Mouse (Mus musculus) left cerebral cortex, adult 8-10 months (tissue): ENCODE measurements around the gene Pip5k1c. TPM values are rescaled to one million over a fixed set of nuclear protein-coding genes. Genes with fewer than 3 reads are reported as not detected.

ENCODE experiments used
- DNase-seq, 2 experiments: peaks; one replicate each; pipeline ENCODE4 v3.0.0; 2022; ENCODE audit warnings: low spot score in 2 of 2
- total RNA-seq, 4 experiments: library from RNA; stranded (reverse); gene quantifications; 2 replicates each; pipeline ENCODE4 v1.2.4; 2022

Pip5k1c gene
- total RNA-seq, 4 experiments from 2014 or later = 355 to 367 (median 361) TPM

DNA sequence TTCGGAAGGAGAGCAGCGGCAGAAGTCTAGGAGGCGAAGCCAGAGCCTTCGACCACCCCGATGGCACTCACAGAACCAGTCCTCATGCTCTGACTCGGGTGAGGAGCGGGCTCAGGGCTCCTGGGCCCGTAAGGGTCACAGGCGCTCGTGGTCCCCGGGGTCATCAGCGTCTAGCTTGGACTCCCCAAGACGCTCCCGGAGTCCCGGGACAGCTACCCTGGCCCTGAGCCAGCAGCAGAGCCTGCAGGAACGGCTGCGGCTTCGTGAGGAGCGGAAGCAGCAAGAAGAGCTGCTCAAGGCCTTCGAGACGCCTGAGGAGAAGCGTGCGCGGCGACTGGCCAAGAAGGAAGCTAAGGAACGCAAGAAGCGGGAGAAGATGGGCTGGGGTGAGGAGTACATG lies 29.7 kb downstream of the Pip5k1c start:
- DNase-seq = no peak

DNA sequence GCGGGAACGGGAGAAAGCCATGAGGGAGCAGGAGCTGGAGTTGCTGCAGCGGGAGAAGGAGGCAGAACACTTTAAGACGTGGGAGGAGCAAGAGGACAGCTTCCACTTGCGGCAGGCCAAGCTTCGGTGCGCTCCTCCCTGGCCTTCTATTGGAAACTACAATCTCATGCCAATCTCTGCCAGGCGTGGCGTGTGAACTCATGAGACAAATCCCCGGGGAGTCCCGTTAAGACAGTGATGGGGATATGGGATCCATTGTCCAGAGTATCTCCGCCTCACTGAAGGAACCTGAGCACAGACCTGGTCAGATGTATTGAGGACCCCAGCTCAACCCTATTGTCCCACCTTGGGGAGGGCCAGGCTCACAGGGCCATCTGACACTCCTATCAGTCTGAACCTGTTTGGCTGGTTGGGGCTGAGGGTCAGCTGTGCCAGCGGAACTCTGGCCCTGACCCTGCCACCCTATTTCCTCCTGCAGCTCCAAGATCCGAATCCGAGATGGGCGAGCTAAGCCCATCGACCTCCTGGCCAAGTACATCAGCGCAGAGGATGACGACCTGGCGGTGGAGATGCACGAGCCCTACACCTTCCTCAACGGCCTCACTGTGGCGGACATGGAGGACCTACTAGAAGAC lies 30.5 kb downstream of the Pip5k1c start:
- no peak for DNase-seq

DNA sequence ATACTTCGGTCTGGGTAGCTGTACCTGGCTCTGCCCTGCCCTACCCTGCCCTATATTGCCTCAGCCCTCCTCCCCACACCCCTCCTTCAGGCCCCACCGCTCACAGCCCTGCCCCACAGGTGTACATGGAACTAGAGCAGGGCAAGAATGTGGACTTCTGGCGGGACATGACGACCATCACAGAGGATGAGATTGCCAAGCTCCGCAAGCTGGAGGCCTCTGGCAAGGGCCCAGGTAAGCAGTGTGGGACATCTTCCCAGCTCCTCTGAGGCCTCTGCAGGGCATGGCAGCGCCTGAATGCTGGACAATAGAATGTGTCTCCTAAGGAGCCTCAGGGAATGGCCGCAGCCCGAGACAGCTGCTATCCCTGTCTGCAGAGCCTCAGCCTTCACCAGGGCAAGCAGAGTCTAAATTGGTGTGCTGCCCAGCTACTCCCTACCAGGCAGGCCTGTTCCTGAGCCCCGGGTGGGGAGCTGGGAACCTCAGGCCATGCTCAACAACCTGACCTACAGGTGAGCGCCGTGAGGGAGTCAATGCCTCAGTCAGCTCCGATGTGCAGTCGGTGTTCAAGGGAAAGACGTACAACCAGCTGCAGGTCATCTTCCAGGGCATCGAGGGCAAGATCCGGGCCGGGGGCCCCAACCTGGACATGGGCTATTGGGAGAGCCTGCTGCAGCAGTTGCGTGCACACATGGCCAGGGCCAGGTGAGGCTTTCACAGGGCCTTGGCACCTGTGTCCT lies 31.2 kb downstream of the Pip5k1c start:
- DNase-seq = no peak

GRCm38 (mm10) chr10:81325176-81325575 lies 32.4 kb downstream of the Pip5k1c start:
- DNase-seq = no peak

DNA sequence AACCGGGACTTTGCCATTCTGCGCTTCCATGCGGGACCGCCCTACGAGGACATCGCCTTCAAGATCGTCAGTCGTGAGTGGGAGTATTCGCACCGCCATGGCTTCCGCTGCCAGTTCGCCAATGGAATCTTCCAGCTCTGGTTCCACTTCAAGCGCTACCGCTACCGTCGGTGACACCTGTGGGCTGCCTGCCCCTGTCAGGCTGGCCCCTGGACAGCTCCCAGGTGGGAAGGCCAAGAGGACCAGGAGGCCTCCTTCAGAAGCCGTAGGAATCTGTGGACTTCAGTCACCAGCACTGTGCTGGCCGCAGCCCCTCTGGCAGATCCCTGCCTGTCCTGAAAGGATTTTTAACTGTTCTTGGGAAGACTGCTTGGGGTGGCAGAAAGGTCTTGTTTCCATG lies 33.0 kb downstream of the Pip5k1c start:
- DNase-seq = no peak

DNA sequence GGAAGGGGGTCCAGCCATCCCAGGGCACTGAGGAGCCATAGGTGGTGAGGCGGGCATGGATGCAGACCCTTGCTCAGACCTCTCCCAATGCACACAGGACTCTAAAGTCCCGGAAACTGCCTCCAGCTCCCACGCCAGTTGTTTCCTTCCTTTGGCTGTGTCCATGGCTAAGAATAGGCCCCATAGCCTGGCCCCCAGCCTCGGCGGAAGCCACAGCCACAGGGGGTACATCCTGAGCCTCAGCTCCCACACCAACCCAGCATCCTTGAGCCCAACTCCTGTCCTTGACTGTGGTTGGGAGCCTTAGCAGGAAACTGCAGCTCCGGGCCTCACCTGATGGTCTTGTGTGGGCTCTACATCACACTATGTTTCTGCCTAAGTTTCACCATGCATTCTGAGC lies 34.1 kb downstream of the Pip5k1c start:
- no peak for DNase-seq

DNA sequence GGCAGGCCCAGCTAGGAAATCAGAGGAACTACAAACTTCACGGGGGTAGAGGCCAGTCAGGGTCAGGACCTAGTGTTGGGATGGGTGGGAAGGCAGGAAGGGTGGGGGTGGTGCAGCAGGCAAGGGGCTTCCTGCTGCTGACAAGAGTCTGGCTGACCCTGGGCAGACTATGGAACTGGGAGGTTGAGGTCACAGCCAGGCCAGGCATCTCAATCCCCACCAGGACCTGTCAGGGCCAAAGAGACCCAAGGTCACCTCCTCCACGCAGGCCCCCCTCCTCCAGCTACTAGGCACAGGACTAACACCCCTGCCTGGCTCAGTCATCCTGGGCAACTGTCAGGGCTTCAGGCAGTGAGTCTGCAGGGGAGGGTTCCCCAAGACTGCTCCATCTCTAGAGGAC lies 35.2 kb downstream of the Pip5k1c start:
- DNase-seq = no peak

- no peak for DNase-seq
Observed at GRCm38 (mm10) chr10:81328386-81328785, 35.6 kb downstream of the Pip5k1c start, which contains the start of gene Tbxa2r. Gene Tbxa2r, plus strand, starts transcription at chr10:81328731.

DNA sequence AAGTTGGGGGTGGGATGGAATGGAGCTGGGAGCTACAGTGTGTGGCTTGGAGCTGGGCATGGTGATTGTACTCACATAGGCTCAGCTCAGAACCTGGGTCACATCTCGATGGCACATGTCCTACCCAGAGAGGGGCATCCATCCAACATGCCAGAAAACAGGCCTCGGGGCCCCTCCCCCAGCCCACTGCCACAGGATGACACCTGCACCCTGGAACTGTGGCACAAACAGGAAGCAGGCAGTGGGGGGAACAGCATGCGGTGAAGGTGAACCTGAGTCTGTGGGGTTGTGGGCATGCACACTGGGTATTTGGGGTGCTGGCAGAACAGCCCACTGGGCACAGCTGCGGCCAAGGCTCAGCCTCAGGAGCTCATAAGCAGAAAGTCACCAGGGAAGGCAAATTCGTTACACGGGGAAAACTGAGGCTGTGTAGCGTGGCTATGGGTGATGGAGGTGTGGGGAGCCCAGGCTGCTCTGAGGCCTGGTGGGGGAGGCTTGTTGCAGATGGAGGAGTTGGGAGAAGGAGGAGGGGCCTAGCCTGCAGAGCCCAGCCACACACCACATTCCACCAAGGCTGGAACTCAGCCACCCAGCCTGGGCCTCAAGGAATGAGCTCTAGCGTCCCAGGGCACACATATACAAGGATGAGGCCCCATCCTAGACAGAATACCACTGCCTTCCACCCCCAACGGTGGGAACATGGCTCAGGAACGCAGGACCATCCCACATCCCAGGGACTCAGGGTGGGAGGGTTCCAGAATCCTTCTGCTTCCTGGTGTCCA lies 36.6 kb downstream of the Pip5k1c start:
- DNase-seq = no peak

- DNase-seq = no peak
Observed at GRCm38 (mm10) chr10:81330007-81330406, 37.2 kb downstream of the Pip5k1c start.

DNA sequence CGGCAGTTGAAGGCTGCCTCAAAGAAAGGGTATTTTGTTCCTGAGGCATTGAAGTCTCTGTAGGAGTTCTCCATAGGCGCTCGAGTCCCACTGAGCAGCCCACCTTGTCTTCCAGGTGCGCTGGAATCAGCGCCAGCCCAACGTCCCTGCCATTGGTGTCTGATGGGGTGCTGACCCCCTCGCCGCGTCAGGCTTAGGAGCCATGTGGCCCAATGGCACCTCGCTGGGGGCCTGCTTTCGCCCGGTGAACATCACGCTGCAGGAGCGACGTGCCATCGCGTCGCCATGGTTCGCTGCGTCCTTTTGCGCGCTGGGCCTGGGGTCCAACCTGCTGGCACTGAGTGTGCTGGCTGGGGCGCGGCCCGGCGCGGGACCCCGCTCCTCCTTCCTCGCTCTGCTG lies 39.5 kb downstream of the Pip5k1c start:
- no peak for DNase-seq

- no peak for DNase-seq
Observed at GRCm38 (mm10) chr10:81334324-81334723, 41.6 kb downstream of the Pip5k1c start.

GRCm38 (mm10) chr10:81335393-81336340 lies 42.9 kb downstream of the Pip5k1c start:
- DNase-seq = no peak

GRCm38 (mm10) chr10:81336558-81336957 lies 43.8 kb downstream of the Pip5k1c start:
- DNase-seq = no peak

DNA sequence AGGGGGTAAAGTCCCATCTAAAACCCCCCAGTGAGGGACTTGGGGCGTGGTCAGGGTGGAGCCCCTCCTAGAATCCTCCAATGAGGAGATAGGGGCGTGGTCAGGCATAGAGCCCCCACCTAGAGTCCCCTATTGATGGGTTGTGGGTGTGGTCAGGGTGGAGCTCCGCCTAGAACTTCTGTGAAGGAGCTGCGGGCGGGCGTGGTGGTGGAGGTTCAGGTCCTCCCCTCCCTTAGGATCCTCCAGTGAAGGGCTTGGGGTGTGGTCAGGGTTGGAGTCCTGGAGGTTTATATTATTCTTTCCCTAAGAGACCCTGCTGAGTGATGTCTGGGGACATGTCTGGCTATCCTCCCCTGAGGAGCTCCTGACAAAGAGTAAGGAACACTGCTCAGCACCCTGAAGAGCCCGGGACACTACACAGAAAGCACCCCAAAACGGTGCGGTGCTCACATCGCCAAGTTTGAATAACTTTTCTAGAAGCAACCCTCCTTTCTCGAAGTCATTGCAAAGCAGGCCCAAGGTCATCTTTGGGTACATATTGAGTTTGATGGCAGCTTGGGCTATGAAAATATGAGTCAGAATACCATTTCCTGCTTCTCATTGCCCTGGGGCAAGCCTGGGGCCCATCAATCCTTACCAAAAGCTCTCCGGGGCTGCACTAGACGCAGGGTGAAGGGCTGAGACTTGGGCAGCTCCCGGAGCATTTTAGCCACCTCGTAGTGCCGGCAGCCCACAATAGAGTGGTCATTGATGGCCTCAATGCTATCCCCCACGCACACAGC lies 48.0 kb downstream of the Pip5k1c start:
- no peak for DNase-seq

GRCm38 (mm10) chr10:81341333-81341949 lies 48.7 kb downstream of the Pip5k1c start:
- DNase-seq = no peak

GRCm38 (mm10) chr10:81342686-81343505 lies 50.1 kb downstream of the Pip5k1c start, which contains the start of gene Gipc3:
Gene Gipc3, minus strand, starts transcription at chr10:81343266.
- no peak for DNase-seq

DNA sequence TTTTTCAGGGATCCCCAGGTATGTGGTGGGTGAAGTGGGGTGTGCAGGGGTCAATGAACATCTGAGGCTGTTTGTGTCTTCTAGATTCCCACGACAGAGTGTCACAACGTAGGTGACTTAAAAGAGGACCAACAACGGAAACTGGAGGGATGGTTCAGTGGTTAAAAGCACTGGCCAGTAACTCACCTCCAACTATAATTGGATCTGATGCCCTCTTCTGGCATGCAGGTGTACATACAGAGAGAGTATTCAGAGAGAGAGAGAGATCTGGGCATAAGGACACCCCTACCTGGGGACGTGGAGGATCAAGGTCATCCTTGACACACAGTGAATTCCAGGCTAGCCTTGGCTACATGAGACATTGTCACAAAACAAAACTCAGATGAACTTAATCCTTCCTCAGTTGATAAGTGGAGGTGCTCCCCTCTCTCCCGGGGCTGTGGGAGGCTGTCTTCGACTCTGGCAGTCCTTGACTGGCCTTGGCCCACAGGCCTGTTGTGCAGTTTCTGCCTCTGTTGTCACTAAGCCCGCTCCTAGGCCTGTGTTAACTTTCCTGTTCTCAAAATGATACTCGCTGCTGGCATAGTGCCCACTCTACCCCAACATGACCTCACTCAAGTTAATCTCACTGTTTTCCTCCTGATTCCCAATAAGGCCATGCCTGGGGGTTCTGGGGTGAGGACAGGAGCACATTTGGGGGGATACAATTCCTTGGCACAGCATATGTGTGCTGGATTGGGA lies 51.8 kb downstream of the Pip5k1c start:
- no peak for DNase-seq
